Mouse (Mus musculus) lung, postnatal 0 days (tissue): ENCODE measurements around the gene Pms2. TPM values are rescaled to one million over a fixed set of nuclear protein-coding genes. Genes with fewer than 3 reads are reported as not detected.

Experiments
- ATAC-seq: fragments of 200-750 bp; cut with Nextera tagmentation; 2 replicates; pipeline ENCODE4 v1.8.0; 2017; ENCODE audit warnings: moderate library complexity
- DNase-seq: peaks from one replicate; pipeline ENCODE4 v3.0.0-alpha.2; 2016; ENCODE audit warnings: low spot score
- H3K27ac ChIP-seq: fragments of 300-500 bp; sonication (generic); 2 replicates; pipeline ENCODE4 v1.5.1; 2014; ENCODE audit warnings: antibody characterized with exemption, mild to moderate bottlenecking, low read length, mixed read lengths
- H3K27me3 ChIP-seq: fragments of 300-500 bp; sonication (generic); replicated peaks from 2 replicates; pipeline ENCODE4 v1.6.1; 2014; ENCODE audit warnings: low read length, mixed read lengths; ENCODE audit not compliant: insufficient read depth
- H3K36me3 ChIP-seq: fragments of 300-500 bp; sonication (generic); 2 replicates; pipeline ENCODE4 v1.6.1; 2014; ENCODE audit warnings: low read length, mixed read lengths; ENCODE audit not compliant: insufficient read depth
- H3K4me1 ChIP-seq: fragments of 300-500 bp; sonication (generic); 2 replicates; pipeline ENCODE4 v1.6.1; 2014; ENCODE audit warnings: antibody characterized with exemption, low read depth, low read length, mixed read lengths; ENCODE audit not compliant: insufficient read depth
- H3K4me2 ChIP-seq: fragments of 300-500 bp; sonication (generic); replicated peaks from 2 replicates; pipeline ENCODE4 v1.6.1; 2014; ENCODE audit warnings: low read depth, mild to moderate bottlenecking, low read length, moderate library complexity, mixed read lengths
- H3K4me3 ChIP-seq: fragments of 300-500 bp; sonication (generic); 2 replicates; pipeline ENCODE4 v1.5.1; 2014; ENCODE audit warnings: low read depth, low read length
- H3K9ac ChIP-seq: fragments of 300-500 bp; sonication (generic); replicated peaks from 2 replicates; pipeline ENCODE4 v1.6.1; 2014; ENCODE audit warnings: low read depth, mild to moderate bottlenecking
- H3K9me3 ChIP-seq: fragments of 300-500 bp; sonication (generic); 2 replicates; pipeline ENCODE4 v1.6.1; 2016; ENCODE audit warnings: low read length, mixed read lengths
- CTCF ChIP-seq: IDR thresholded peaks from 2 replicates; pipeline ENCODE4 v1.5.1; 2016; ENCODE audit warnings: antibody characterized with exemption, mild to moderate bottlenecking
- EP300 ChIP-seq: IDR thresholded peaks from 2 replicates; pipeline ENCODE4 v1.6.1; 2016; ENCODE audit warnings: antibody characterized with exemption, mild to moderate bottlenecking, control low read depth
- WGBS: fragments of 180-500 bp; shearing (Covaris S2); extraction: QIAGEN DNeasy Blood & Tissue Kit; methylation state at CpG from one replicate; pipeline ENCODE4 v1.1.7; 2014; 5-methylcytosine and 5-hydroxymethylcytosine counted together
- polyA plus RNA-seq: library from polyadenylated mRNA; unstranded; fragments of >200 nt; fragmentation: Nextera tagmentation; extraction: Ambion mirVana; gene quantifications from 2 replicates; pipeline ENCODE4 v1.2.1, GENCODE M21; 2015

Gene Pms2
- polyA plus RNA-seq, 1 experiment from 2014 or later: 8.3 TPM

DNA sequence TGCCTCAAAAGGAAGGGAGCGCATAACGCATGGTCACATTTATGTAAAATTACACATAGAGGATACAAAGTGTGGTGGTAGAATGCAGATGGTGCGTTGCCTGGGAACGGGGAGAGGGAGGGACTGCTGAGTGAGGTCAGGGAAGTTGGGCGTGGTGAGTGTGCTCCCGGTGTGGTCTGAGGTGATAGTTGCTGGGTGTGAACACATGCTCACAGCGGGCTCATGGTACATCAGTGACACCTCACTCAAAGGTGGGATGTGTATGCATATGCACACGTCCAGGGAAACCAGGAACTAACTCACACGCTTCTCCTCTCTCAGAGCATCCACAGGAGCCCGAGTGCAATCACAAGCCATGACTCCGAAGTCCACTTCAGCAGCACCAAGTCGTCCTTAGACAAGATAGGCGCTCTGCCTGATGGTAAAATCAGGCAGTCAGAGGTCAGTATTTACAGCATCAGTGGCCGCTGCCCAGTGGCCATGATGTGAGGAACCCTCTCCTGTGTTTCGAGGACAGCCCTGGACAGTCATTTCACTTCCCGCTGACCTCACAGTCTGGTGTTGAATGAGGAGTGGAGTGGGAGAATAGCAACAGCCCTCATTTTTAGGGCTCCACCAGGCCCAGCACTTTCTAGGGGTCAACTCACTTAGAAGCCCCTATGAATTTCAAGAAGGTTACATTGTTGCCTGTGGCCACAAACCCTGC lies 67.1 kb downstream of the Pms2 start:
- Histone ChIP-seq H3K36me3 (no peaks in the 10 kb centered on the region), H3K9ac (no peak overlapping the region), H3K27me3 (no peaks in the 10 kb centered on the region), H3K27ac (no peak overlapping the region), H3K4me3 (no peak overlapping the region), H3K9me3 (no peaks in the 10 kb centered on the region), H3K4me2 (no peak overlapping the region), H3K4me1 (no peaks in the 10 kb centered on the region)
- 55% methylated on average over 16 of the region's 16 CpGs for WGBS
- DNase-seq (no peak), ATAC-seq (no peak)
- TF ChIP-seq CTCF (no peak), EP300 (no peak)

DNA sequence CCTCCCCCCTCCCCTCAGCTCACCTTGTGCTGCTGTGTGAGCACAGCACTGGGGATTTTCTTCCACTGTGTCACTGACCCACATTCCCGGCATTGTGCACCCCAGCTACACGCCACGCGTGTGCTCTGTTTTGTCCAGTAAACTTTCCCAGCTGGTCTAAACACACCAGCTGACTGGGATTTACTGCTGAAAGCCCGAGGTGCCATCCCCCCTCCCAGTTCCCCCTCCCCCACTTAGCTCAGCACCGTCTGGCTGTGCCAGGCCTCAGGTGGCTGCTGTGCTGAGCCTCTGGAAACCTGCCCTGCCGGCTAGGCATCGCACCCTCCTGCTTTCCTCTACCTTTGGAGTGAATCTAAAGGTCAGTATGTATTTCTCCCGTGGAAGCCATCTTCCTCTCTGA lies 71.1 kb downstream of the Pms2 start:
- Histone ChIP-seq H3K4me3 (no peak overlapping the region), H3K4me1 (no peaks in the 10 kb centered on the region), H3K9me3 (no peaks in the 10 kb centered on the region), H3K9ac (no peak overlapping the region), H3K27me3 (no peaks in the 10 kb centered on the region), H3K4me2 (no peak overlapping the region), H3K36me3 (peaks cover 8% of the 10 kb centered on the region), H3K27ac (no peak overlapping the region)
- WGBS: 19% methylated on average over 9 of the region's 9 CpGs
- ATAC-seq (peak; percentile 47; the same call in 1 of the 2 replicates), DNase-seq (peak; percentile 20)
- TF ChIP-seq EP300: no peak
- TF ChIP-seq CTCF: no peak

DNA sequence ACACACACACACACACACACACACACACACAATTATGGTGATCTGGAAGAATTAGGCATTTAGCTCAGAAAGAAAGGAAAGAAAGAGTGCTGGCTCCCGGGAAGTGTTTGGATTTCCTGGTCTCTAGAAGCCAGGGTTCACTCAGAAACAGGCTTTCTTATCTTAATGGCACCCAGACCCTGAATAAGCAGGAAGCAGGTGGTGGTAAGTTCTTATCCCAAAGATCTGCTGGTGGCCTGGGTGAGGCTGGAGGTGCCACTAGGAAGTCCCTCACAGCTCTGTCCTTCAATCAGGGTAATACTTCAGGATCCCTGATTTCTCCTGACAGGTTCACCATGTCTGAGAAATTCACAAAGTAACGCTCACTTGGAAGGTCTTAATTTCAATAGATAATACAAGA lies 72.6 kb downstream of the Pms2 start:
- H3K36me3 ChIP-seq: peaks cover 9% of the 10 kb centered on the region
- TF ChIP-seq EP300 (no peak), CTCF (no peak)
- H3K9me3 ChIP-seq: no peaks in the 10 kb centered on the region
- H3K4me2 ChIP-seq: no peak overlapping the region
- 51% methylated on average over 2 of the region's 2 CpGs for WGBS
- no peak for DNase-seq
- no peaks in the 10 kb centered on the region for H3K27me3 ChIP-seq
- H3K27ac ChIP-seq: no peak overlapping the region
- ATAC-seq: no peak
- H3K4me3 ChIP-seq: no peak overlapping the region
- no peak overlapping the region for H3K9ac ChIP-seq
- H3K4me1 ChIP-seq: no peaks in the 10 kb centered on the region

Other genes starting within 250 kb of the Pms2 start
- 7.9 and 8.5 TPM in 2 replicates for gene Usp42, start 177.7 kb upstream of the Pms2 start, polyA plus RNA-seq
- 24.4 and 25.1 TPM in 2 replicates for gene Eif2ak1, start 92.2 kb upstream of the Pms2 start, polyA plus RNA-seq
- gene Ankrd61, start 12.3 kb upstream of the Pms2 start, polyA plus RNA-seq: 0.16 and 0.20 TPM in 2 replicates
- 35.7 and 37.0 TPM in 2 replicates for gene Aimp2, start 117 bp upstream of the Pms2 start, polyA plus RNA-seq
- gene Gm42421, start 18.2 kb downstream of the Pms2 start, polyA plus RNA-seq: not detected in 2 replicates
- gene Rsph10b, start 23.1 kb downstream of the Pms2 start, polyA plus RNA-seq: 3.0 and 3.5 TPM in 2 replicates
- gene Ccz1, start 104.9 kb downstream of the Pms2 start, polyA plus RNA-seq: 87.4 and 98.1 TPM in 2 replicates
- gene Ocm, start 116.7 kb downstream of the Pms2 start, polyA plus RNA-seq: 0.72 and 0.95 TPM in 2 replicates
- gene Lmtk2, start 190.5 kb downstream of the Pms2 start, polyA plus RNA-seq: 4.5 and 4.7 TPM in 2 replicates